ENCODE assay signal across 9 mouse cellular contexts in genomic region chr2:29633101-29633554, GRCm38 (mm10). TPM values are rescaled to one million over a fixed set of nuclear protein-coding genes. Genes with fewer than 3 reads are reported as not detected.
A peak's percentile ranks its signal among the peaks of the same experiment; 100 is the strongest.
DNase-seq lines count a peak whose midpoint lies in the region; ATAC-seq and TF ChIP-seq lines count a peak whose summit lies in the region.
"Had no signal": no experiment of that assay in that cellular context is flagged by ENCODE, and none has a peak within 500 bp of the region (broad histone marks: within the 10 kb centered on the region; RNA-seq: fewer than 3 reads in every experiment).

No protein-coding gene starts in this region.

- DNase-seq in liver: peak; percentile 53
- DNase-seq in liver, embryonic 11.5 days (ENCODE audit: low spot score): no peak
- peak; percentile 93 for DNase-seq in adrenal gland, postnatal 36 days
- DNase-seq in heart, postnatal 4 days: peak; percentile 92
- peak; percentile 83 for DNase-seq in limb, embryonic 14.5 days (ENCODE audit: low spot score)
- DNase-seq in right cerebral cortex, postnatal 14 days: peak; percentile 51
- no peak for DNase-seq in B cell, adult 2 months

- no peak for ATAC-seq in liver, embryonic 11.5 days (replicated peaks; ENCODE audit: low FRiP score)
- peak; percentile 66 for ATAC-seq in forebrain, embryonic 15.5 days (replicated peaks)
- ATAC-seq in limb, embryonic 14.5 days (ENCODE audit: low FRiP score, low read depth): peak; percentile 66

- H3K36me3 ChIP-seq in liver, embryonic 11.5 days (ENCODE audit: control insufficient read depth, insufficient read depth, low read length): no peaks in the 10 kb centered on the region
- H3K36me3 ChIP-seq in forebrain, embryonic 15.5 days: no peaks in the 10 kb centered on the region
- H3K36me3 ChIP-seq in limb, embryonic 14.5 days (ENCODE audit: control insufficient read depth, insufficient read depth, low read length): 0 out of 2 replicates have a peak, but pooled peaks cover 4% of the 10 kb centered on the region

- H3K9ac ChIP-seq in liver, embryonic 11.5 days (ENCODE audit: low read depth, low read length): no peak overlapping the region
- no peak overlapping the region for H3K9ac ChIP-seq in forebrain, embryonic 15.5 days (replicated peaks)
- no peak overlapping the region for H3K9ac ChIP-seq in limb, embryonic 14.5 days (ENCODE audit: low read depth, low read length, severe bottlenecking)

- no peak overlapping the region for H3K4me3 ChIP-seq in liver, embryonic 11.5 days (ENCODE audit: low read depth, low read length)
- H3K4me3 ChIP-seq in forebrain, embryonic 15.5 days: no peak overlapping the region
- no peak overlapping the region for H3K4me3 ChIP-seq in limb, embryonic 14.5 days (replicated peaks; ENCODE audit: low read length)

- H3K4me1 ChIP-seq in liver, embryonic 11.5 days (replicated peaks; ENCODE audit: control insufficient read depth, insufficient read depth, low read length): peaks cover 44% of the 10 kb centered on the region
- peaks cover 29% of the 10 kb centered on the region for H3K4me1 ChIP-seq in forebrain, embryonic 15.5 days
- H3K4me1 ChIP-seq in limb, embryonic 14.5 days (ENCODE audit: control insufficient read depth, insufficient read depth, low read length): peaks cover 32% of the 10 kb centered on the region

- no peak for TF ChIP-seq POLR2A in limb, embryonic 14.5 days (IDR thresholded peaks at IDR 0.05; ENCODE audit: borderline replicate concordance, extremely low read depth, insufficient read depth, insufficient read length)

- no peak overlapping the region; the same call in 1 of the 2 replicates for H3K27ac ChIP-seq in liver, embryonic 11.5 days (ENCODE audit: low read depth, low read length)
- peak overlapping the region; percentile 22; the same call in 1 of the 2 replicates for H3K27ac ChIP-seq in forebrain, embryonic 15.5 days (replicated peaks)
- H3K27ac ChIP-seq in limb, embryonic 14.5 days (replicated peaks; ENCODE audit: low read depth, low read length): peak overlapping the region; percentile 50; the same call in 1 of the 2 replicates
- H3K27ac ChIP-seq: macrophage had no signal

- H3K4me2 ChIP-seq in liver, embryonic 11.5 days: no peak overlapping the region
- H3K4me2 ChIP-seq in forebrain, embryonic 15.5 days (replicated peaks): no peak overlapping the region
- no peak overlapping the region for H3K4me2 ChIP-seq in limb, embryonic 14.5 days (replicated peaks; ENCODE audit: low read depth, low read length, severe bottlenecking)

- no peaks in the 10 kb centered on the region for H3K9me3 ChIP-seq in liver, embryonic 11.5 days (ENCODE audit: control insufficient read depth, low read length)
- no peaks in the 10 kb centered on the region for H3K9me3 ChIP-seq in forebrain, embryonic 15.5 days
- H3K9me3 ChIP-seq in limb, embryonic 14.5 days (ENCODE audit: control insufficient read depth, low read length): no peaks in the 10 kb centered on the region

- H3K27me3 ChIP-seq in liver, embryonic 11.5 days (replicated peaks; ENCODE audit: control insufficient read depth, insufficient read depth, low read length): no peaks in the 10 kb centered on the region
- H3K27me3 ChIP-seq in forebrain, embryonic 15.5 days: no peaks in the 10 kb centered on the region
- no peaks in the 10 kb centered on the region for H3K27me3 ChIP-seq in limb, embryonic 14.5 days (ENCODE audit: control insufficient read depth, insufficient read depth, low read length)

- WGBS in liver, embryonic 11.5 days: 58% methylated on average over 6 of the region's 6 CpGs
- 26% methylated on average over 6 of the region's 6 CpGs for WGBS in forebrain, embryonic 15.5 days
- WGBS in limb, embryonic 14.5 days: 23% methylated on average over 6 of the region's 6 CpGs

RNA-seq across cellular contexts. Expression of gene Rapgef1, which starts 13.6 kb away (rescaled TPM):
- 15.2 and 16.5 TPM in 2 replicates for polyA plus RNA-seq in liver, embryonic 11.5 days (2014; fragmentation: Nextera tagmentation; extraction: Ambion mirVana)
- 10 to 100 TPM; 45.4 to 49.9 TPM for total RNA-seq in adrenal gland, postnatal 36 days (2021)
- polyA plus RNA-seq in forebrain, embryonic 15.5 days (2015; fragmentation: Nextera tagmentation; extraction: Ambion mirVana): 22.3 and 27.0 TPM in 2 replicates
- 10 to 100 TPM; 96.3 to 98.4 TPM for total RNA-seq in heart, postnatal 4 days (2021)
- polyA plus RNA-seq in limb, embryonic 14.5 days (2012; rRNA removed): 51.1 and 61.1 TPM in 2 replicates
- polyA plus RNA-seq in limb, embryonic 14.5 days (2014; fragmentation: Nextera tagmentation; extraction: Ambion mirVana): 20.8 and 23.0 TPM in 2 replicates

Comparison
In these comparisons a context has a peak if more than half of its experiments do, and no peak if none do; other contexts are left out.
1. DNase-seq: peak in liver (single experiment), adrenal gland, postnatal 36 days (2 of 2), heart, postnatal 4 days (single experiment), limb, embryonic 14.5 days (single experiment) and right cerebral cortex, postnatal 14 days (single experiment); none in liver, embryonic 11.5 days (single experiment) and B cell, adult 2 months (0 of 2).